Mouse (Mus musculus) midbrain, embryonic 10.5 days (tissue): ENCODE data around the gene Bcl9l. TPM values are rescaled to one million over a fixed set of nuclear protein-coding genes. Genes with fewer than 3 reads are reported as not detected.
A peak's percentile ranks its signal among the peaks of the same experiment; 100 is the strongest.

Source experiments
- DNase-seq: peaks from one replicate; pipeline ENCODE4 v3.0.0-alpha.2; 2017; ENCODE audit warnings: low spot score
- H3K27ac ChIP-seq: fragments of 300-500 bp; sonication (generic); replicated peaks from 2 replicates; pipeline ENCODE4 v1.5.1; 2016; ENCODE audit warnings: mild to moderate bottlenecking
- H3K27me3 ChIP-seq: fragments of 300-500 bp; sonication (generic); 2 replicates; pipeline ENCODE4 v1.6.1; 2016; ENCODE audit warnings: low read depth, mild to moderate bottlenecking; ENCODE audit not compliant: poor library complexity, severe bottlenecking
- H3K36me3 ChIP-seq: fragments of 300-500 bp; sonication (generic); 2 replicates; pipeline ENCODE4 v1.6.1; 2016; ENCODE audit warnings: mild to moderate bottlenecking, moderate library complexity
- H3K4me1 ChIP-seq: fragments of 300-500 bp; sonication (generic); 2 replicates; pipeline ENCODE4 v1.6.1; 2016
- H3K4me3 ChIP-seq: fragments of 300-500 bp; sonication (generic); 2 replicates; pipeline ENCODE4 v1.5.1; 2016; ENCODE audit warnings: mild to moderate bottlenecking, moderate library complexity
- H3K9me3 ChIP-seq: fragments of 300-500 bp; sonication (generic); replicated peaks from 2 replicates; pipeline ENCODE4 v1.6.1; 2016; ENCODE audit warnings: mild to moderate bottlenecking
- WGBS: fragments of 180-500 bp; shearing (Covaris S2); methylation state at CpG from one replicate; pipeline ENCODE4 v1.1.7; 2016; 5-methylcytosine and 5-hydroxymethylcytosine counted together
- polyA plus RNA-seq: library from polyadenylated mRNA; unstranded; fragments of >200 nt; fragmentation: Nextera tagmentation; extraction: Ambion mirVana; gene quantifications from 2 replicates; pipeline ENCODE4 v1.2.1, GENCODE M21; 2016

The Bcl9l gene
- polyA plus RNA-seq, 1 experiment from 2014 or later: 3.9 TPM

DNA sequence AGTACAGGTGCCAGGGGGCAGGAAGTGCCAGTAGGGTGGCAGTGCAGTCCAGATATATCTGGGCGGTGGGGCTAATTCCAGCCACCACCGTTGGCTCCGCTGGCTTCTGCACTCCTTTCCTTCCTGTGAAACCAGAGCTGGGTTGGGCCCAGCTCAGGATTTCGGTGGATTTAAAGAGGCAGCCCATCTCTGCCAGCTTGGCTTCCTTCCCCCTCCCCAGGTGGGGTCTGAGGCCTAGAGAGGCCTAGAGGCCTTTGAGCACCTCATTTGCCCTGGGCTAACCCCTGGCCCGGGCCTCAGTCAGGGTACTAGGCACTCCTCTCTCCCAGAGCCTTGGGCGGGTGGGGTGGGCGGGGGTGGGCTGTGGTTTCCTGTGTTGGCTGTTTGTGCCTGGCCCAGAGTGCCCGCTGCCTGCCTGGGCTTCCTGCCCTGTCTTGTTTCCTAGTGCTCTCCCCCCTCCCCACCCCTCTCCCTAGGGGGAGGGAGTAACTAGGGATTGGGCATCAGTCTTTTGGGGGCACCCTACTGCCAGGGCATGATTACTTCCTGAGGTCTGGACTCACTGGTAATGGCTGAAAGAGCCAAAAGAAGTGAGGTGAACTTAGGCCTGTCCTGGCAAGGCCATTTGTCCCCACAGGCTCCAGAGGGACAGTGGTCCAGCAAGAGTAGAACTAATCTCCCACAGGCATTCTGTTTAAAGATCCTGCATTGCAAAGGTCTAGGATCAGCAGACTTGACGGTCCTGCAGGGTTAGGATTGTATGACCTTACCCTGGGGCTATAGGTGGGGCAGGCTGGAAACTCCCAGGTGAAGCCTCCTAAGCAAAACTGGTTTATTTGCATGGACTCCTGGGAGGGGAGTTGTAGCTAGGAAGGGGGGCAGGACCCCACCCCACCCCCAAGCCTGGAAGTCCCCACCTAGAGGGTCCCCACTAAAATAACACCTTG lies 12.5 kb downstream of the Bcl9l start:
- WGBS: 44% methylated on average over 9 of the region's 9 CpGs
- Histone ChIP-seq H3K4me1 (peaks cover 92% of the 10 kb centered on the region), H3K27me3 (peaks cover 47% of the 10 kb centered on the region), H3K4me3 (no peak overlapping the region), H3K9me3 (no peaks in the 10 kb centered on the region), H3K27ac (peak overlapping the region; percentile 64), H3K36me3 (no peaks in the 10 kb centered on the region)
- no peak for DNase-seq

DNA sequence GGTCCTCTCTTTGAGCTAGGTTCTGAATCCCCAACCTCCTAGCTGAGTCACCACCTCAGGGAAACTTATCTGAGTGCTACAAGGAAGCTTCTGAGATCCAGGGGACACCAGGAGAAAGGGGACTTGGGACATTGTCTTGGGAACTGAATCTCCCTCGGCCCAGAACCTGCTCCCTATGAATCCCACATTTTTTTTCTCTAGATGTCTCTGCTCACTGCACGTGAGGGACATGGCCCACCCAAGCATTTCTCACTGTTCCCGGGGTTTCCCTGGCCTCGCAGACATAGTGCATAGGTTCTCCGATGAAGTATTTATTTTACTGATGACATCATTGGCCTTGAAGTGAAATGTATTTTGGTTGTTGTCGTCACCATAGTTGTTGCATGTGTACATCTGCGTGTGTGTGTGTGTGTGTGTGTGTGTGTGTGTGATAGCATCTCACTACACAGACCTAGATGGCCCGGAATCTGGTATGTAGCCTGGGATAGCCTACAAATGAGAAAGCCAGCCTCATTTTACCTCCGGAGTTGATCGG lies 13.3 kb downstream of the Bcl9l start:
- H3K9me3 ChIP-seq: no peaks in the 10 kb centered on the region
- peaks cover 4% of the 10 kb centered on the region; the same call in 1 of the 2 replicates for H3K36me3 ChIP-seq
- no peak for DNase-seq
- peaks cover 92% of the 10 kb centered on the region for H3K4me1 ChIP-seq
- no peak overlapping the region for H3K4me3 ChIP-seq
- no peak overlapping the region for H3K27ac ChIP-seq
- H3K27me3 ChIP-seq: peaks cover 50% of the 10 kb centered on the region
- WGBS: 91% methylated on average over 10 of the region's 10 CpGs

- H3K9me3 ChIP-seq: no peaks in the 10 kb centered on the region
- H3K27ac ChIP-seq: peak overlapping the region; percentile 4; the same call in 1 of the 2 replicates
- H3K4me3 ChIP-seq: no peak overlapping the region
- H3K36me3 ChIP-seq: peaks cover 13% of the 10 kb centered on the region
- WGBS: 49% methylated on average over 12 of the region's 12 CpGs
- DNase-seq: no peak
- peaks cover 52% of the 10 kb centered on the region for H3K27me3 ChIP-seq
- peaks cover 94% of the 10 kb centered on the region for H3K4me1 ChIP-seq
Observed at GRCm38 (mm10) chr9:44496803-44497461, 14.3 kb downstream of the Bcl9l start.

- peaks cover 86% of the 10 kb centered on the region for H3K4me1 ChIP-seq
- WGBS: 3% methylated on average over 11 of the region's 11 CpGs
- peak overlapping the region; percentile 58 for H3K4me3 ChIP-seq
- peaks cover 13% of the 10 kb centered on the region for H3K36me3 ChIP-seq
- H3K9me3 ChIP-seq: no peaks in the 10 kb centered on the region
- peaks cover 49% of the 10 kb centered on the region for H3K27me3 ChIP-seq
- H3K27ac ChIP-seq: peak overlapping the region; percentile 84
- DNase-seq: peak; percentile 48
Observed at GRCm38 (mm10) chr9:44497624-44498377, 15.2 kb downstream of the Bcl9l start.

DNA sequence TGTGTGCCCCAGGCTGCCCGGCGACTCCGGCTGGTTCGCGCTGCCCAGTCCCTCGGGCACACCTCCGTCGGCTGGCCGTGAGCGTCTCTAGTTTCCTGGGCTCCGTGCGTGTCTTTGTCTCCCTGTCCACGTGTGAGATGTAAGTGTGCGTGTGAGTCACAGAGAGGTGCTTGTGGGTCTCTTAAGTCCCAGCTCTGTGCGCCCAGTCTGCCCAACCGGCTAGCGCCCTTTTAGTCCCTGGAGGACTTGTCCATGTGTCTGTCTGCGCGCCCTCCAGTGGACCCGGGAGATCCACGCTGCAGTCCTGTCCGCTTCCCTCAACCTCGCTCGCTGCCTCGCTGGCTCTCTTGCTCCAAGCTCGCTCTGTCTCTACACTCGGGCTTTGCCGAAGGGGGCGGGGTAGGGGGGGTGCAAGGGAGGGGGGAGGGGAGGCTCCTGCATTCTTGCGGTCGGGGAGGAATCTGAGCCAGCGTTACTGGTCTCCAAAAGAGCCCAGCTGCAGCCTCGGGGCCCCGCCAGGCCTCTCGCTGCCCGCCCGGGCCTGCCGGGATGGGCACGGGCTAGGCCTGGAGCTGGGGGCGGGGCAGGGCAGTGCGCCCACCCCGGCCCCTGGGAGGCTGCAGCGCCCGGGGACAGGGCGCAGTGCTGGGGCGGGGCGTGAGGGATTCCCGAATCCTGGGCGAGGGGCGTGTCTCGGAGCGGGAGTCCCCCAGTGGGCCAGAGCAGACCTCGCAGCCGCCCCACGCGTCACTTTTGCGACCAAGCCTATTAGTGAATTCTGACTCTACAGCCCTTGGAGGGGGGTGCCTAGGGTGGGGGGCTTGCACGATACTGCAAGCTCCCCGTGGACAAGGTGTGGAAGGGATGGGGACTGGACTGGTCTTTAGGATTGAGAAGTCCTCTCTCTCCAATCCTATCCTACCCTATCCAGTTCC lies 16.1 kb downstream of the Bcl9l start:
- Histone ChIP-seq H3K4me1 (peaks cover 77% of the 10 kb centered on the region), H3K27me3 (peaks cover 49% of the 10 kb centered on the region), H3K27ac (peak overlapping the region; percentile 84), H3K36me3 (peaks cover 13% of the 10 kb centered on the region), H3K9me3 (no peaks in the 10 kb centered on the region), H3K4me3 (peak overlapping the region; percentile 58)
- under 1% methylated on average over 59 of the region's 59 CpGs for WGBS
- DNase-seq: peak; percentile 85

DNA sequence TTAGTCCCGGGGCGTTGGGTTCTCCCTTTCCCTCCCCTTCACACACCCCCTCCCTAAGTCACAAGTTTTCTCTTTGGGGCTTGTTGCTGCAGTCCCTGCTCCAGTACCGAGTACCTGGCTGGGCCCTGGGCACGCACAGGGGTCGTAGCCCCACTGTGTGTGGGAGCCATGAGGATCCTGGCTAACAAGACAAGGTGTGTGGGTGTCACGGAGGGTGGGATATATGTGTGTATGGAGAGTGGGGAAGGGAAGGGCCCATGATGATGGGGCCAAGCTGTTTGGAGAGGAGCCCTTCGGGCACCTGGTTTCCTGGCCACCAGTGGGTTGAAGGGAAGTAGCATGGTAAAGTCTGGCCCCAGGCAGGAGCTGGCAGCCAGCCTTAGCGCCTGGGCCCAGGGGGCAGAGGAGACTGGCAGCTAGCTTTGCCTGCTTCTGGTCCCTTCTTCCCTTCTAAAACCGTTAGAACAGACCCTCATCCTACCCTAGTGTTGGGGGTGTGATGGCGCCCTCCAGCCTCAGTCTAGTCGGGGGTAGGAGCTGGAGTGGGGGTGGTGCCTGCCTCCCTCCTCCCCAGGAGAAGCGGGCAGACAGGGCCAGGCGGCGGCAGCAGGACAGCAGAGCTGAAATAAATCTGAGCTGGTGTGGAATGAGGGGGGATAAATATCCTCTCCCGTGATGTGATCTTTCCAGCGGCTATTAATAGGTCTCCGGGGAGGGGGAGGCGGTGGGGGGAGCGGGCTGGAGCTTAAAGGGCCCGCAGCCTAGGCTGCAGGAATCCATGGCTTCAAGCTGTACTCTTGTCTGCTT lies 16.9 kb downstream of the Bcl9l start:
- peaks cover 69% of the 10 kb centered on the region for H3K4me1 ChIP-seq
- peak overlapping the region; percentile 58 for H3K4me3 ChIP-seq
- no peak for DNase-seq
- peak overlapping the region; percentile 84 for H3K27ac ChIP-seq
- H3K36me3 ChIP-seq: peaks cover 13% of the 10 kb centered on the region
- H3K9me3 ChIP-seq: no peaks in the 10 kb centered on the region
- peaks cover 49% of the 10 kb centered on the region for H3K27me3 ChIP-seq
- WGBS: 11% methylated on average over 20 of the region's 20 CpGs

DNA sequence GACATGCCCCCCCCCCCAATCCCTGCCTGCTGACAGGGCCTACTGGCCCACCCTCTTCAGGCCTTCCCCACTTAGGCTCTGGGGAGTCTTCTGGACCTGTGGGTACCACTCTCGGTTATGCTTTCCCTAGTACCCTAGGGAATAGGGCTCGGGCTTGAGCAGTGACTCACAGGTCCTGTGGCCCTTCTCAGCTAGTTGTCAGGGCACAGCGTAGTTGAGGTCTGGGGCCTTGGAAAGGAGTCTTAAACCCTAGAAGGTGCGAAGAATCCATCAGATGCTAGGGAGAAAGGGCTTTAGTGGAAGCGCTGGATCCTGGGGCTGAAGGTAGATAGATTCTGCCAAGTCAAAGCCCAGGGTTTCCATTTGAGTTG lies 17.5 kb downstream of the Bcl9l start:
- H3K4me3 ChIP-seq: peak overlapping the region; percentile 58

GRCm38 (mm10) chr9:44500638-44501175 lies 18.1 kb downstream of the Bcl9l start:
- Histone ChIP-seq H3K27ac (no peak overlapping the region), H3K9me3 (no peaks in the 10 kb centered on the region), H3K4me1 (peaks cover 60% of the 10 kb centered on the region), H3K4me3 (0 out of 2 replicates have a peak overlapping the region, but pooled peaks have one; percentile 7), H3K27me3 (peaks cover 42% of the 10 kb centered on the region), H3K36me3 (peaks cover 21% of the 10 kb centered on the region)
- WGBS: 47% methylated on average over 8 of the region's 8 CpGs
- DNase-seq: no peak

More for the DNA sequence above, 17.5 kb downstream of the Bcl9l start:
- Histone ChIP-seq H3K36me3 (peaks cover 16% of the 10 kb centered on the region), H3K27me3 (peaks cover 44% of the 10 kb centered on the region), H3K4me1 (peaks cover 63% of the 10 kb centered on the region), H3K9me3 (no peaks in the 10 kb centered on the region), H3K27ac (peak overlapping the region; percentile 84)
- 32% methylated on average over 5 of the region's 5 CpGs for WGBS
- DNase-seq: no peak

GRCm38 (mm10) chr9:44501206-44501879 lies 18.7 kb downstream of the Bcl9l start:
- no peak for DNase-seq
- Histone ChIP-seq H3K36me3 (peaks cover 27% of the 10 kb centered on the region), H3K9me3 (no peaks in the 10 kb centered on the region), H3K4me3 (0 out of 2 replicates have a peak overlapping the region, but pooled peaks have one; percentile 0), H3K27me3 (peaks cover 41% of the 10 kb centered on the region), H3K4me1 (peaks cover 62% of the 10 kb centered on the region), H3K27ac (no peak overlapping the region)
- 49% methylated on average over 10 of the region's 10 CpGs for WGBS

DNA sequence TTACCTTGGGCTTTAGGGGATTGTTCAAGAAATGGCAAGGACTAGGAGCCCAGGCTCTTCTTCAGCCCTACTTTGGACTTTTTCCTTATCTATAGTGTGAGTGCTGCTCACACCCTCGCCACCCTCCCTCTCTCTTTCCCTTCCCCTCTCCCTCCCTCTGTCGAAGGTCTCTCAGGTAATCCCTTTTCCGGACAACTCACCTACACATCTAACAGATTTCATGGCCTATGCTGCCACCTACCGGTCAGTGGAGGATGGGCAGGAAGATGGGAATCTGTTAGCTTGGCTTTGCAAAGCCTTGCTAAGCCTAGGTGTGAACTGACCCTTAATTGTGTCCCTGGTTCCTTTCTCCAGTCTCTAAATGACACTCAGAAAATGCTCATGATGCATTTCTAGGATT lies 19.4 kb downstream of the Bcl9l start:
- peaks cover 34% of the 10 kb centered on the region for H3K36me3 ChIP-seq
- peaks cover 56% of the 10 kb centered on the region for H3K4me1 ChIP-seq
- H3K27ac ChIP-seq: no peak overlapping the region
- peaks cover 34% of the 10 kb centered on the region for H3K27me3 ChIP-seq
- 2% methylated on average over 4 of the region's 4 CpGs for WGBS
- H3K9me3 ChIP-seq: no peaks in the 10 kb centered on the region
- H3K4me3 ChIP-seq: peak overlapping the region; percentile 0; the same call in 1 of the 2 replicates
- DNase-seq: peak; percentile 74
